Mouse (Mus musculus) cerebellum, postnatal 14 days (tissue): Measurements from ENCODE around the gene Gm10670.
"Not testable (repeated sequence)": the region's sequence is repeated elsewhere in the genome, so short reads cannot be mapped to it uniquely, and the experiment has no call there.

ENCODE experiments used
- DNase-seq, 2 experiments: peaks; one replicate each; pipeline ENCODE4 v3.0.0; 2021; ENCODE audit warnings: mixed read lengths in 2 of 2

Gm10670 gene

GRCm38 (mm10) chr7:20474825-20475224, at the start of gene Gm10670:
TSS of gene Gm10670 (minus strand) at chr7:20474925.
- not testable (repeated sequence) for DNase-seq

DNA sequence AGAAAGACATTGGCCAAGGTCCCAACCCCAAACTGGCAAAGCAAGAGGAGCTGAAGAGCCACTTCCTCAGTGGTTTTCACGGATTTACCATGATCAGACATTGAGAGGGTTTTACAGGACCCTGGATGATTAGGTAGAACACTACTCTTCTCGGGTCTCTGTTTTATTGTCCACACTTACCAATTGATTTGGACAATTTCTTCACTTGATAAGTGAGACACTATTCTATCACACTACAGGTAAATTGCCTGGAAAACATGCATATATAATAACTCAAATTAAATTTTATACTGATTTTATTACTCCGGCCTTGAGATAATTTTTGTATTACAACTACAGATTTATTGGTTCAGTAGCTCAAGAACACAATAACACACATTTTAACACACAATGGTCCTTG, 35.7 kb upstream of the Gm10670 start, which contains the start of gene Vmn1r103:
TSS of gene Vmn1r103 (minus strand) at position 101 of the 400 bp plus-strand sequence.
- not testable (repeated sequence) for DNase-seq

DNA sequence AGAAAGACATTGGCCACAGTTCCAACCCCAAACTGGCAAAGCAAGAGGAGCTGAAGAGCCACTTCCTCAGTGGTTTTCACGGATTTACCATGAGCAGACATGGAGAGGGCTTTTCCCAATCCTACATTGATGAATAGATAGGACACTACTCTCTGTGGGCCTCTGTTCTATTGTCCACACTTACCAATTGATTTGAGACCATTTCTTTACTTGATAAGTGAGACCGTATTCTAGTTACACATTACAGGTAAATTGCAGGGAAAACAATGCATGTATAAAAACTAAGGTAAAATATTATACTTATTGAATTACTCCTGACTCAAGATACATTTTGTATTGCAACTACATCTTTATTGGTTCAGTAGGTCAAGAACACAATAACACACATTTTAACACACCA, 32.2 kb downstream of the Gm10670 start, which contains the start of gene Vmn1r101:
TSS of gene Vmn1r101 (minus strand) at position 101 of the 400 bp plus-strand sequence.
- DNase-seq: not testable (repeated sequence)
